Mouse (Mus musculus) lung, postnatal 0 days (tissue): ENCODE data around the gene Tespa1.
"Not testable (repeated sequence)": the region's sequence is repeated elsewhere in the genome, so short reads cannot be mapped to it uniquely, and the experiment has no call there.

Source experiments
- CTCF ChIP-seq: IDR thresholded peaks from 2 replicates; pipeline ENCODE4 v1.5.1; 2016; ENCODE audit warnings: antibody characterized with exemption, mild to moderate bottlenecking
- EP300 ChIP-seq: IDR thresholded peaks from 2 replicates; pipeline ENCODE4 v1.6.1; 2016; ENCODE audit warnings: antibody characterized with exemption, mild to moderate bottlenecking, control low read depth

- TF ChIP-seq CTCF, EP300: not testable (repeated sequence)
These were observed 17.4 kb downstream of the Tespa1 start for GRCm38 (mm10) chr10:130340050-130340449.
